Mouse (Mus musculus): ENCODE results near the gene Actr2. TPM values are rescaled to one million over a fixed set of nuclear protein-coding genes. Genes with fewer than 3 reads are reported as not detected.

Gene Actr2
- 244 TPM for total RNA-seq (2023)

GRCm38 (mm10) chr11:20112741-20113480 lies at the start of gene Actr2:
Actr2 (minus strand) TSS chr11:20112913.

Other genes starting within 250 kb of the Actr2 start
- gene Spred2, start 188.5 kb downstream of the Actr2 start, total RNA-seq (2023): 37.0 TPM
- gene Rab1a, start 88.5 kb upstream of the Actr2 start, total RNA-seq (2023): 101 TPM
- 26.2 TPM for gene Cep68, start 136.5 kb upstream of the Actr2 start, total RNA-seq (2023)
- gene Slc1a4, start 219.8 kb upstream of the Actr2 start, total RNA-seq (2023): 0.88 TPM